Mouse (Mus musculus): ENCODE data around the gene Clp1. TPM values are rescaled to one million over a fixed set of nuclear protein-coding genes. Genes with fewer than 3 reads are reported as not detected.
A peak's percentile ranks its signal among the peaks of the same experiment; 100 is the strongest.

Clp1 gene
- polyA plus RNA-seq (2012; rRNA removed) (19.5 and 21.1 TPM in 2 replicates), polyA plus RNA-seq (2014; fragmentation: Nextera tagmentation; extraction: Ambion mirVana) (30.7 and 30.9 TPM in 2 replicates)

DNA sequence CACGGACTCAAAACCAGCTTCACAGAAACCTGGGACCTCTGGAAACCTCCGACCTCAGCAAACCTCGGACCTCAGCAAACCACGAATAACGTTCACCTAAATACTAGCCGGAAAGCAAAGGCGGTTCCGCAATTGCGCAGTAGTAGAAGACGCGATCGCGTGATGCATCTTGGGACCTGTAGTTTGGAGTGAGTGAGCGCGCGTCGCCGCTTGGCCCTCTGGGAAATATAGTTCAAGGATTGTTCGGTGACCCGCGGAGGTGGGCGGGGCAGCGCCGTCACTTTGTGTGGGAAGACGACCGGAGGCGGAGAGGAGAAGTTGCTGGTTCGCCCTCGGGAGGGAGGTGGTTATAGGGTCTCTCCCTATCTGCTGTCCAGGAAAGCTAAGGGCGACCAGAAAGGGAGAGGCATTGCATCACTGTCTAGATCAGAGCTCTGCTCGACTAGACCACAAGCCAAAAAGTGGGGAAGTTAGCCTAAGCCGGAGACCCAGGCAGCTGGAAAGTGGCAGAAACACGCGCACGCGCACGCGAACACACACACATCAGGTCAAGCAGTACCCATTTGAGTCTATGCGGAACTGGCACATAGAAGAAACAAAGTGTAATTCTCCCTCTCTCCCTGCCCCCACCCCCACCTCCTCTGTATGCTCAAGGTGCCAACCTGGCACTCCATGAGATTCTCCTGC lies at the start of gene Clp1:
TSS of gene Clp1 (minus strand) at position 179 of the 687 bp plus-strand sequence.
- WGBS = 0% methylated on average over 39 of the region's 39 CpGs

GRCm38 (mm10) chr2:84775665-84776064 lies 48.5 kb upstream of the Clp1 start:
- DNase-seq (ENCODE audit: low spot score) = no peak
- 87% methylated on average over 6 of the region's 6 CpGs for WGBS

More for the DNA sequence above, at the start of gene Clp1:
- H3K4me1 ChIP-seq (ENCODE audit: control insufficient read depth, insufficient read depth, low read length) = peaks cover 10% of the 10 kb centered on the region; the same call in 1 of the 2 replicates
- H3K9me3 ChIP-seq (ENCODE audit: control insufficient read depth, low read length) = no peaks in the 10 kb centered on the region
- TF ChIP-seq POLR2A (IDR thresholded peaks at IDR 0.05; ENCODE audit: borderline replicate concordance, extremely low read depth, insufficient read depth, insufficient read length) = peak; percentile 83; the same call in 1 of the 2 replicates
- peak; percentile 97 for ATAC-seq (ENCODE audit: low FRiP score, low read depth)
- peaks cover 18% of the 10 kb centered on the region for H3K36me3 ChIP-seq (ENCODE audit: control insufficient read depth, insufficient read depth, low read length)
- DNase-seq (ENCODE audit: low spot score) = peak; percentile 99
- no peaks in the 10 kb centered on the region for H3K27me3 ChIP-seq (ENCODE audit: control insufficient read depth, insufficient read depth, low read length)
- H3K4me3 ChIP-seq (replicated peaks; ENCODE audit: low read length) = peak within 1 kb of the TSS; percentile 60
- H3K4me2 ChIP-seq (replicated peaks; ENCODE audit: low read depth, low read length, severe bottlenecking) = peak within 1 kb of the TSS; percentile 80
- peak within 1 kb of the TSS; percentile 82 for H3K27ac ChIP-seq (replicated peaks; ENCODE audit: low read depth, low read length)
- H3K9ac ChIP-seq (ENCODE audit: low read depth, low read length, severe bottlenecking) = peak within 1 kb of the TSS; percentile 60

GRCm38 (mm10) chr2:84775241-84775640 lies 48.1 kb upstream of the Clp1 start, which contains the start of gene Serping1:
TSS of gene Serping1 (minus strand) at chr2:84775444.
- H3K4me1 ChIP-seq (ENCODE audit: control insufficient read depth, insufficient read depth, low read length) = peaks cover 7% of the 10 kb centered on the region; the same call in 1 of the 2 replicates
- WGBS = 67% methylated on average over 9 of the region's 9 CpGs
- peak within 1 kb of the TSS; percentile 53 for H3K4me2 ChIP-seq (replicated peaks; ENCODE audit: low read depth, low read length, severe bottlenecking)
- ATAC-seq (ENCODE audit: low FRiP score, low read depth) (peak; percentile 13; the same call in 1 of the 2 replicates), DNase-seq (ENCODE audit: low spot score) (no peak)
- H3K9ac ChIP-seq (ENCODE audit: low read depth, low read length, severe bottlenecking) = peak within 1 kb of the TSS; percentile 56
- peak within 1 kb of the TSS; percentile 32 for H3K4me3 ChIP-seq (replicated peaks; ENCODE audit: low read length)
- TF ChIP-seq POLR2A (IDR thresholded peaks at IDR 0.05; ENCODE audit: borderline replicate concordance, extremely low read depth, insufficient read depth, insufficient read length) = no peak
- H3K9me3 ChIP-seq (ENCODE audit: control insufficient read depth, low read length) = no peaks in the 10 kb centered on the region
- 0 out of 2 replicates have a peak within 1 kb of the TSS, but pooled peaks have one; percentile 38 for H3K27ac ChIP-seq (replicated peaks; ENCODE audit: low read depth, low read length)
- no peaks in the 10 kb centered on the region for H3K36me3 ChIP-seq (ENCODE audit: control insufficient read depth, insufficient read depth, low read length)
- H3K27me3 ChIP-seq (ENCODE audit: control insufficient read depth, insufficient read depth, low read length) = no peaks in the 10 kb centered on the region

More at GRCm38 (mm10) chr2:84775665-84776064, 48.5 kb upstream of the Clp1 start:
- no peaks in the 10 kb centered on the region for H3K9me3 ChIP-seq (ENCODE audit: control insufficient read depth, low read length)
- ATAC-seq (ENCODE audit: low FRiP score, low read depth) = no peak
- H3K4me2 ChIP-seq (replicated peaks; ENCODE audit: low read depth, low read length, severe bottlenecking) = no peak overlapping the region
- no peak overlapping the region for H3K27ac ChIP-seq (replicated peaks; ENCODE audit: low read depth, low read length)
- peaks cover 7% of the 10 kb centered on the region; the same call in 1 of the 2 replicates for H3K4me1 ChIP-seq (ENCODE audit: control insufficient read depth, insufficient read depth, low read length)
- H3K9ac ChIP-seq (ENCODE audit: low read depth, low read length, severe bottlenecking) = no peak overlapping the region
- no peaks in the 10 kb centered on the region for H3K36me3 ChIP-seq (ENCODE audit: control insufficient read depth, insufficient read depth, low read length)
- no peaks in the 10 kb centered on the region for H3K27me3 ChIP-seq (ENCODE audit: control insufficient read depth, insufficient read depth, low read length)
- no peak for TF ChIP-seq POLR2A (IDR thresholded peaks at IDR 0.05; ENCODE audit: borderline replicate concordance, extremely low read depth, insufficient read depth, insufficient read length)
- no peak overlapping the region for H3K4me3 ChIP-seq (replicated peaks; ENCODE audit: low read length)

DNA sequence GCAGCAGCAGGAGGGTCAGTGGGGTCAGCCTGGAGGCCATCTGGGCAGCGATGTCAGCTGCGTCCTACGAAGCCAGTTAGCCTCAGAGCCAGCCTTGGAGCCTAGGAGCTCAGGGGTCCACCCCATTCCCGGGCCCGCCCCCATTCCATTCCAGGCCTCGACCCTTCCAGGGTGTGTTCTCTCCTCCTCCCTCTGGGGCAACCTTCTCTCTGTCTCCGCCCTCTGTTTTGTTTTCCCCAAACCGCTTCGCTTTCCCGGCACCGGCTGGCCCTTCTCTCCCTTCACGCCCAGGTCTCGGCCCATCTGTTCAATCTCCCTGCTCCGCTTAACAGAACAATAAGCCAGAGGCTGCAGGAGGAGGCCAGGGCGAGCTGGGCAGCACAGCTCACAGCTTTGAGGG lies 47.6 kb upstream of the Clp1 start:
- no peak for TF ChIP-seq POLR2A (IDR thresholded peaks at IDR 0.05; ENCODE audit: borderline replicate concordance, extremely low read depth, insufficient read depth, insufficient read length)
- Histone ChIP-seq H3K27ac (replicated peaks; ENCODE audit: low read depth, low read length) (0 out of 2 replicates have a peak overlapping the region, but pooled peaks have one; percentile 38), H3K36me3 (ENCODE audit: control insufficient read depth, insufficient read depth, low read length) (no peaks in the 10 kb centered on the region), H3K9ac (ENCODE audit: low read depth, low read length, severe bottlenecking) (peak overlapping the region; percentile 56), H3K4me2 (replicated peaks; ENCODE audit: low read depth, low read length, severe bottlenecking) (peak overlapping the region; percentile 53), H3K9me3 (ENCODE audit: control insufficient read depth, low read length) (no peaks in the 10 kb centered on the region), H3K4me3 (replicated peaks; ENCODE audit: low read length) (peak overlapping the region; percentile 32), H3K27me3 (ENCODE audit: control insufficient read depth, insufficient read depth, low read length) (no peaks in the 10 kb centered on the region), H3K4me1 (ENCODE audit: control insufficient read depth, insufficient read depth, low read length) (peaks cover 7% of the 10 kb centered on the region; the same call in 1 of the 2 replicates)
- peak; percentile 65 for DNase-seq (ENCODE audit: low spot score)
- WGBS = 1% methylated on average over 13 of the region's 15 CpGs
- ATAC-seq (ENCODE audit: low FRiP score, low read depth) = peak; percentile 91

DNA sequence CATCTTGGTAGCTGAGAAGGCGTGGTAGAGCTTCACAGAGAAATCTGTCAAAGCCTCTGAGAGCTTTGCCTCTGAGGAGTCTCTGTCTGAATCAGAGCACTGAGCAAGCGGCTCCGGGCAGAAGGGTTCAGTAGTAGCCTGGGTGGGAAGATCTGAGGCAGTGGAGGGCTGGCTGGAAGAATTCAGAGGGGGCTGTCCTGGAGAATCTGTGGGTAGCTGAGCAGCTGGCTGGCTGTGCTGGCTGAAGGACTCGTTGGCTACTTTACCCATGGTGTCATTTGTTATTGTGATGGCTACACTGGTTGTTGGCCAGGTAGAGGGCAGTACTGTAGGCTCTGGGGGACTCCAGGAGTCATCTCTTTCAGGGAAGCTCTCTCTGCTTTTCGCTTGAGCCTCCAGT lies 46.0 kb upstream of the Clp1 start:
- H3K4me1 ChIP-seq (ENCODE audit: control insufficient read depth, insufficient read depth, low read length) = peaks cover 7% of the 10 kb centered on the region; the same call in 1 of the 2 replicates

More for the DNA sequence above, 46.0 kb upstream of the Clp1 start:
- DNase-seq (ENCODE audit: low spot score) (no peak), ATAC-seq (ENCODE audit: low FRiP score, low read depth) (no peak)
- Histone ChIP-seq H3K4me2 (replicated peaks; ENCODE audit: low read depth, low read length, severe bottlenecking) (no peak overlapping the region), H3K9me3 (ENCODE audit: control insufficient read depth, low read length) (no peaks in the 10 kb centered on the region), H3K27ac (replicated peaks; ENCODE audit: low read depth, low read length) (no peak overlapping the region), H3K36me3 (ENCODE audit: control insufficient read depth, insufficient read depth, low read length) (no peaks in the 10 kb centered on the region), H3K27me3 (ENCODE audit: control insufficient read depth, insufficient read depth, low read length) (no peaks in the 10 kb centered on the region), H3K9ac (ENCODE audit: low read depth, low read length, severe bottlenecking) (no peak overlapping the region), H3K4me3 (replicated peaks; ENCODE audit: low read length) (no peak overlapping the region)
- no peak for TF ChIP-seq POLR2A (IDR thresholded peaks at IDR 0.05; ENCODE audit: borderline replicate concordance, extremely low read depth, insufficient read depth, insufficient read length)
- 78% methylated on average over 5 of the region's 5 CpGs for WGBS

Data from limb, embryonic 14.5 days (tissue).